Mouse (Mus musculus): ENCODE measurements around the gene Hoxd3. TPM values are rescaled to one million over a fixed set of nuclear protein-coding genes. Genes with fewer than 3 reads are reported as not detected.

Hoxd3 gene
- total RNA-seq, 1 experiment: 0.40 TPM

DNA sequence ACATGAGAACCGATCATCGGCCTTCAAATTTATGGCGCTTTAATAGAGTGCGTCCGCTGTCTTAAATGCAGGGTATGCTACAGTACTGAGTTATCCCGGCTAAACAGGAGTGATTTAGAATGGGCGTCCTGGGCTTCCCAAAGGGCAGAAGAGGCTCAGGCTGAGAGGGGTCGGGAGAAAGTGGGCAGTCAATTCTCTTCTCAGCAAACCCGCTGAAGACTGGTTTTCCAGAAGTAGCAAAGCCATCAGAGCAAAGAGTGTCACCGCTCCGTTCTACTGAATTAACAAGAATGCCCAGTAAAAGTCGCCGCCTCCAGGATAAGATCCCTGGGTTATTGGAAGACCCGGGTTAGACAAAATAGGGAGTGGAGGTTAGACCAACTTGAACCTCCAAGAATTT, 28.1 kb downstream of the Hoxd3 start:
- H3K4me3 ChIP-seq (ENCODE audit: insufficient read depth in 1 of 2, low read depth in 1 of 2, low read length in 2 of 2, poor library complexity in 1 of 2, severe bottlenecking in 1 of 2): no peak overlapping the region

DNA sequence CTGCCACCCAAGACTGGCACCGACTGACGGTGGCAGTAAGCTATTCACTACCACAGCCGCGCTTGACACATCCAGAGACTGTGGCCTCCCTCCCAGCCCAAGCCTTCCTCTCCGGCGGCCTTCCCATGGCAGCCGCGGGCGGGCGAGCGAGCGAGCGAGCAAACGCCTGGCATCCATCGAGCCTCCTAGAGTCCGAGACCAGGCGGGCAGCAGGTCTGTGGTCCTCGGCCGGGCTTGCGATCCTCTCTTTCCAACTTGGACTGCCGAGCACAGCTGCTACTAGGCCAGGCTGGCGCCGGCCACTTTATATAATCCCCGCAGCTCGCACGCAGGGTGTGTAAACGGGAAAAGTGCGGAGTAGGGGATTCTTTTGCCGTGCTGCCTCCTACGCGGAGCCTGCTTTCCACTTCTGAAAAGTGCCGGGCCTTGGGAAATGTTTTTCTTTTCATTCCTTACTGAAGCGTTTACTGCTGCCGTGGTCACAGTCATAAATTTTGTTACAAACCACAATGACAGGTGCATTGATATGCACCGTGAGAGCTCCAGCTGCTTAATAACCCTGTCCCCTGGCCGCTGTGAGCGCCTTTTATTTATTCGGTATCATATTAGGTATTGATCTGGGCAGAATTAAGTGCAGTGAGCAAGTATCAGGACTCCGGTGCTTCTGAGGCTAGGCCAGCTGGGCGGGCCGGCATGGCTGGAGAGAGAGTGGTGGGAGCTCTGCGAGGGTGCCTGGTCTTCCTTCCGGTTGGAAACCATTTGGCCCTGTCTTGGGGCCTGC, 28.8 kb downstream of the Hoxd3 start:
- Histone ChIP-seq H3K9ac (ENCODE audit: insufficient read depth, low read depth, low read length, poor library complexity, severe bottlenecking) (no peak overlapping the region), H3K4me3 (ENCODE audit: insufficient read depth in 1 of 2, low read depth in 1 of 2, low read length in 2 of 2, poor library complexity in 1 of 2, severe bottlenecking in 1 of 2) (no peak overlapping the region), H3K36me3 (ENCODE audit: control insufficient read depth, insufficient read depth, low read length, poor library complexity, severe bottlenecking) (no peaks in the 10 kb centered on the region), H3K27ac (ENCODE audit: insufficient read depth, low read depth, low read length, poor library complexity, severe bottlenecking) (no peak overlapping the region), H3K9me3 (ENCODE audit: control insufficient read depth, insufficient read depth, low read depth, low read length) (no peaks in the 10 kb centered on the region), H3K4me1 (ENCODE audit: control insufficient read depth in 2 of 2, insufficient read depth in 2 of 2, low read length in 2 of 2, poor library complexity in 1 of 2) (peaks cover 0 to 2% of the 10 kb centered on the region in 2 experiments; a peak in 1 of 4 replicates)
- TF ChIP-seq ZC3H11A (IDR thresholded peaks at IDR 0.05; ENCODE audit: borderline replicate concordance, low read depth, low read length): no peak
- TF ChIP-seq MAFK (IDR thresholded peaks at IDR 0.05; ENCODE audit: insufficient read depth, low read depth, low read length): no peak
- TF ChIP-seq HCFC1 (IDR thresholded peaks at IDR 0.05; ENCODE audit: borderline replicate concordance, insufficient read depth, low read length): no peak
- TF ChIP-seq ZNF384 (IDR thresholded peaks at IDR 0.05; ENCODE audit: low read depth, low read length): no peak
- TF ChIP-seq CHD2 (IDR thresholded peaks at IDR 0.05; ENCODE audit: low read depth, low read length): no peak
- DNase-seq (ENCODE audit: low read depth, low spot score): no peak
- in situ Hi-C loops (cut with MboI; ENCODE audit: low sequenced_read_pairs in 2 of 2, unreplicated experiment in 2 of 2): loop anchor here in 1 of 2 experiments (10.0 kb wide), 1 partner anchor 56 kb away; no protein-coding TSS in a partner anchor

More for the DNA sequence above, 28.1 kb downstream of the Hoxd3 start:
- no peak overlapping the region for H3K9ac ChIP-seq (ENCODE audit: insufficient read depth, low read depth, low read length, poor library complexity, severe bottlenecking)
- H3K9me3 ChIP-seq (ENCODE audit: control insufficient read depth, insufficient read depth, low read depth, low read length): no peaks in the 10 kb centered on the region
- peaks cover 0 to 2% of the 10 kb centered on the region in 2 experiments; a peak in 1 of 4 replicates for H3K4me1 ChIP-seq (ENCODE audit: control insufficient read depth in 2 of 2, insufficient read depth in 2 of 2, low read length in 2 of 2, poor library complexity in 1 of 2)
- no peaks in the 10 kb centered on the region for H3K36me3 ChIP-seq (ENCODE audit: control insufficient read depth, insufficient read depth, low read length, poor library complexity, severe bottlenecking)
- in situ Hi-C loops (cut with MboI; ENCODE audit: low sequenced_read_pairs in 2 of 2, unreplicated experiment in 2 of 2): loop anchor here (5.0 to 10.0 kb wide), 2 partner anchors 48 to 55 kb away; partner anchors contain the start of gene Hoxd10 (in 1 of the 2)
- no peak overlapping the region for H3K27ac ChIP-seq (ENCODE audit: insufficient read depth, low read depth, low read length, poor library complexity, severe bottlenecking)
- TF ChIP-seq ZC3H11A (IDR thresholded peaks at IDR 0.05; ENCODE audit: borderline replicate concordance, low read depth, low read length) (no peak), ZNF384 (IDR thresholded peaks at IDR 0.05; ENCODE audit: low read depth, low read length) (no peak), MAFK (IDR thresholded peaks at IDR 0.05; ENCODE audit: insufficient read depth, low read depth, low read length) (no peak), CHD2 (IDR thresholded peaks at IDR 0.05; ENCODE audit: low read depth, low read length) (no peak), HCFC1 (IDR thresholded peaks at IDR 0.05; ENCODE audit: borderline replicate concordance, insufficient read depth, low read length) (no peak)
- DNase-seq (ENCODE audit: low read depth, low spot score): no peak

DNA sequence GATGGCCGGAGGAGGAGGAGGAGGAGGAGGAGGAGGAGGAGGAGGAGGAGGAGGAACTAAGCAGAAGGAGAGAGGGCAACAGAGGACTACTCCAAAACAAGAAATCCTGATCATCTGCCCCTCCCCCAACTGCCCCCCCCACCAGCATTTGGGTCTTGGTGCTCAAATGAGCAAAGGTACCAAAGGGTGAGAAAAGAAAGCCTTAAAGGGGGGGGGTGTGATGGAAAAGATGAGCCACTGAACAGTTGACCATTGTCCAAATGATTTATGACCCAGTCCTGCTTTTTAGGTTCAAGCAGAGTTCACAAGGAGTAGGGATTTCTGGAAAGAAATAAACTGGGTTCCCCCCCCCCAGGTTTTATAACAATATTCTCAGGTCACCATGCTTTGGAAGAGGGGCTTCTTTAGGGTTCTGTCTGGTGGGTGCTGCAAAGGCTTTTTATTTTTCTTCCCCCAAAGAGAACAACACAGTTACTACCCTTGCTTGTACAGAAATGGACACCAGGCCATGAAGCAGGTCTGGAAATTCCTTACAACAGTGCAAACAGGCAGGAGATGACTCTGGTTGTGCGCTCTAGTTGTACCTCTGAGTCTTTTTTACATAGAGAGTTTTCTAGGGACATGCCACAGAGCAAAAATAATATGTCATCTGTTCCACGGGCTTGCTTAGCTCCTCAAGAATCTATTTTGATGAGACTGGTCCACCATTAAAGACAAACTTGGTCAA, 29.7 kb downstream of the Hoxd3 start:
- TF ChIP-seq HCFC1 (IDR thresholded peaks at IDR 0.05; ENCODE audit: borderline replicate concordance, insufficient read depth, low read length) (no peak), ZNF384 (IDR thresholded peaks at IDR 0.05; ENCODE audit: low read depth, low read length) (no peak), CHD2 (IDR thresholded peaks at IDR 0.05; ENCODE audit: low read depth, low read length) (no peak)
- no peak for DNase-seq (ENCODE audit: low read depth, low spot score)
- H3K36me3 ChIP-seq (ENCODE audit: control insufficient read depth, insufficient read depth, low read length, poor library complexity, severe bottlenecking): no peaks in the 10 kb centered on the region
- no peak overlapping the region for H3K27ac ChIP-seq (ENCODE audit: insufficient read depth, low read depth, low read length, poor library complexity, severe bottlenecking)
- H3K4me3 ChIP-seq (ENCODE audit: insufficient read depth in 1 of 2, low read depth in 1 of 2, low read length in 2 of 2, poor library complexity in 1 of 2, severe bottlenecking in 1 of 2): no peak overlapping the region
- in situ Hi-C loops (cut with MboI; ENCODE audit: low sequenced_read_pairs in 2 of 2, unreplicated experiment in 2 of 2): loop anchor here in 1 of 2 experiments (10.0 kb wide), 1 partner anchor 57 kb away; no protein-coding TSS in a partner anchor
- 0 out of 4 replicates have a peak, but pooled peaks cover 0 to 3% of the 10 kb centered on the region in 2 experiments for H3K4me1 ChIP-seq (ENCODE audit: control insufficient read depth in 2 of 2, insufficient read depth in 2 of 2, low read length in 2 of 2, poor library complexity in 1 of 2)
- no peak overlapping the region for H3K9ac ChIP-seq (ENCODE audit: insufficient read depth, low read depth, low read length, poor library complexity, severe bottlenecking)
- no peaks in the 10 kb centered on the region for H3K9me3 ChIP-seq (ENCODE audit: control insufficient read depth, insufficient read depth, low read depth, low read length)

DNA sequence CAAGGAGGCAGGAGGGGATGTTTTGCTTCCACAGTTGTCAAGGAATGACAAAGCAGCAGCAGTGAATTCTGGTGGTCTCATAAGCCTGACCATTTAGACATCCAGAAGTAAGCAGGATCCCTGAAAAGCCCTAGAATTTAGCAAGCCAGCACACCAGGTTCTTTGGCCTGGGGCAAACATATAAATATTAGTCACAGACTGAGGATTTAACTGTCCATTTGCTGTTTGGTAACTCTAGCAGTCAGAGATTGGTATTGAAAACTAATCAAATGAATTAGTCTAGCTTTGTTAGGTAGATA, 30.2 kb downstream of the Hoxd3 start:
- Histone ChIP-seq H3K9me3 (ENCODE audit: control insufficient read depth, insufficient read depth, low read depth, low read length) (no peaks in the 10 kb centered on the region), H3K4me3 (ENCODE audit: insufficient read depth in 1 of 2, low read depth in 1 of 2, low read length in 2 of 2, poor library complexity in 1 of 2, severe bottlenecking in 1 of 2) (no peak overlapping the region), H3K4me1 (ENCODE audit: control insufficient read depth in 2 of 2, insufficient read depth in 2 of 2, low read length in 2 of 2, poor library complexity in 1 of 2) (peaks cover 0 to 5% of the 10 kb centered on the region in 2 experiments; a peak in 1 of 4 replicates), H3K27ac (ENCODE audit: insufficient read depth, low read depth, low read length, poor library complexity, severe bottlenecking) (no peak overlapping the region), H3K9ac (ENCODE audit: insufficient read depth, low read depth, low read length, poor library complexity, severe bottlenecking) (no peak overlapping the region), H3K36me3 (ENCODE audit: control insufficient read depth, insufficient read depth, low read length, poor library complexity, severe bottlenecking) (no peaks in the 10 kb centered on the region)
- in situ Hi-C loops (cut with MboI; ENCODE audit: low sequenced_read_pairs in 2 of 2, unreplicated experiment in 2 of 2): loop anchor here in 1 of 2 experiments (10.0 kb wide), 1 partner anchor 57 kb away; no protein-coding TSS in a partner anchor
- DNase-seq (ENCODE audit: low read depth, low spot score): no peak
- no peak for TF ChIP-seq MAFK (IDR thresholded peaks at IDR 0.05; ENCODE audit: insufficient read depth, low read depth, low read length)
- TF ChIP-seq HCFC1 (IDR thresholded peaks at IDR 0.05; ENCODE audit: borderline replicate concordance, insufficient read depth, low read length): no peak
- TF ChIP-seq CHD2 (IDR thresholded peaks at IDR 0.05; ENCODE audit: low read depth, low read length): no peak
- no peak for TF ChIP-seq ZC3H11A (IDR thresholded peaks at IDR 0.05; ENCODE audit: borderline replicate concordance, low read depth, low read length)
- no peak for TF ChIP-seq ZNF384 (IDR thresholded peaks at IDR 0.05; ENCODE audit: low read depth, low read length)

Measured in ES-E14 (cell line).